Mouse (Mus musculus) intestine, postnatal 0 days (tissue): ENCODE results near the gene Notch2. TPM values are rescaled to one million over a fixed set of nuclear protein-coding genes. Genes with fewer than 3 reads are reported as not detected.
A peak's percentile ranks its signal among the peaks of the same experiment; 100 is the strongest.

Source experiments
- ATAC-seq: fragments of 200-750 bp; cut with Nextera tagmentation; 2 replicates; pipeline ENCODE4 v1.8.0; 2017; ENCODE audit warnings: mild to moderate bottlenecking, moderate TSS enrichment, moderate library complexity
- H3K27ac ChIP-seq: fragments of 300-500 bp; sonication (generic); 2 replicates; pipeline ENCODE4 v1.5.1; 2014; ENCODE audit warnings: mild to moderate bottlenecking, low read depth, low read length, moderate library complexity
- H3K27me3 ChIP-seq: fragments of 300-500 bp; sonication (generic); replicated peaks from 2 replicates; pipeline ENCODE4 v1.6.1; 2014; ENCODE audit warnings: low read length, mixed read lengths; ENCODE audit not compliant: control insufficient read depth, insufficient read depth
- H3K36me3 ChIP-seq: fragments of 300-500 bp; sonication (generic); 2 replicates; pipeline ENCODE4 v1.6.1; 2014; ENCODE audit warnings: mild to moderate bottlenecking, moderate library complexity; ENCODE audit not compliant: control insufficient read depth, insufficient read depth
- H3K4me1 ChIP-seq: fragments of 300-500 bp; sonication (generic); replicated peaks from 2 replicates; pipeline ENCODE4 v1.6.1; 2014; ENCODE audit warnings: antibody characterized with exemption, low read length, mixed read lengths; ENCODE audit not compliant: control insufficient read depth, insufficient read depth
- H3K4me2 ChIP-seq: fragments of 300-500 bp; sonication (generic); replicated peaks from 2 replicates; pipeline ENCODE4 v1.6.1; 2014; ENCODE audit warnings: low read depth, mild to moderate bottlenecking, moderate library complexity
- H3K4me3 ChIP-seq: fragments of 300-500 bp; sonication (generic); 2 replicates; pipeline ENCODE4 v1.5.1; 2014; ENCODE audit warnings: low read depth, low read length
- H3K9ac ChIP-seq: fragments of 300-500 bp; sonication (generic); 2 replicates; pipeline ENCODE4 v1.6.1; 2014; ENCODE audit warnings: mild to moderate bottlenecking, low read depth, low read length
- H3K9me3 ChIP-seq: fragments of 300-500 bp; sonication (generic); 2 replicates; pipeline ENCODE4 v1.6.1; 2016; ENCODE audit warnings: mixed run types; ENCODE audit not compliant: control insufficient read depth
- CTCF ChIP-seq: sonication (generic); IDR thresholded peaks from 2 replicates; pipeline ENCODE4 v1.5.1; 2016; ENCODE audit warnings: low read depth, mild to moderate bottlenecking, control low read depth, antibody characterized with exemption, moderate library complexity
- WGBS: fragments of 180-500 bp; shearing (Covaris S2); extraction: QIAGEN DNeasy Blood & Tissue Kit; methylation state at CpG from one replicate; pipeline ENCODE4 v1.1.7; 2014; 5-methylcytosine and 5-hydroxymethylcytosine counted together
- polyA plus RNA-seq: library from polyadenylated mRNA; unstranded; fragments of >200 nt; fragmentation: Nextera tagmentation; extraction: Ambion mirVana; gene quantifications from 2 replicates; pipeline ENCODE4 v1.2.1, GENCODE M21; 2015

Notch2 gene
- polyA plus RNA-seq, 1 experiment from 2014 or later, result 4.9 TPM

DNA sequence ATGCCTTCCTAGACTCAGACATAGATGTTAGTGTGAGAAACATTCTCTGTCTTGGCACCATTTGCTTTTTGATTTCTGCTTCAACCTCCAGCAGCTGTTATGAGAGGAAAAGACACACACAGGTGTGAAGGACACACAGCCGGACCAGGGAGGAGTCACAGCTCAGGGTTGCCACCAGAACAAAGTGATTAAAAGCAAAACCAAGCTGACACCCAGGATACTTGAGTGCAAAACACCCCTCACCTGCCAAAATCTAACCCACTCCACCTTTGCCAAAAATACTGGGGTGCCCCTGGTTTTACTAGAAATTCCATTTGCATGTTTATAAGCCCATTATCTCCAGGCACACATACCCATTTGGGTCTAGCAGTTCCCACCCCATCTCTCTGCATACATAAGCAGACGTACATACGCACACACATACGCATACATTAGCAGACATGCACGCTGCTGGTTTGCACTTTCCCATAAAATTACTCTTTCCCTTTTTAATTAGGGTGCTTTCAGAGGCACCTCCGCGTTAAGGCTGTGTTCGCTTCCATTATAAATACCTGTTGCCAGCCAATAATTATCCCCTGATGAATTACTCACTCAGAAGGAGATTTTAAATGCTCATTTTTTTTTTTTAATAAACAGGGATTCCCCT lies 7.2 kb upstream of the Notch2 start:
- Histone ChIP-seq H3K9me3 (no peaks in the 10 kb centered on the region), H3K4me3 (no peak overlapping the region), H3K4me2 (no peak overlapping the region), H3K4me1 (no peaks in the 10 kb centered on the region), H3K27ac (no peak overlapping the region), H3K9ac (no peak overlapping the region), H3K27me3 (no peaks in the 10 kb centered on the region), H3K36me3 (no peaks in the 10 kb centered on the region)
- TF ChIP-seq CTCF, result no peak
- ATAC-seq, result no peak
- WGBS, result 85% methylated on average over 8 of the region's 8 CpGs

DNA sequence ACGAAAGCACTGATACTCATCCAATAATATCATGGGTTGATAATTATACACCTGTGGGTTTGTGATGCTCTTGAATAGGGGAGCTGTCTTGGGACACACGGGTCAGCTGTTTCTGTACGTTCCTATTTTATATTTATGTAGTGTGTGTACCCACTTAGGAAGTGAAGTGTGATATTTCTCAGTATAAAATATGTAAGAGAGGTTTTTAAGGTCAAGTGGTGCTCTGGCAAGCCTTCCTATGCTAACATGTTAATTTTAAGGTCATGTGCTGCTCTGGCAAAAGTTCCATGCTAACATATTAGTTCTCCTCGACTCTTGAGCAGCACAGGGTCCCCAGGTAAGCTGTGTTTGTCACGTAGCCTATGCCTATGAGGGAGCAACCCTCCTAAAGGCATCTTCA lies 6.4 kb upstream of the Notch2 start:
- no peak for TF ChIP-seq CTCF
- Histone ChIP-seq H3K9ac (no peak overlapping the region), H3K36me3 (no peaks in the 10 kb centered on the region), H3K4me3 (no peak overlapping the region), H3K27ac (no peak overlapping the region), H3K4me1 (no peaks in the 10 kb centered on the region), H3K4me2 (no peak overlapping the region), H3K27me3 (no peaks in the 10 kb centered on the region), H3K9me3 (no peaks in the 10 kb centered on the region)
- no peak for ATAC-seq
- WGBS, result 70% methylated on average over 5 of the region's 5 CpGs

DNA sequence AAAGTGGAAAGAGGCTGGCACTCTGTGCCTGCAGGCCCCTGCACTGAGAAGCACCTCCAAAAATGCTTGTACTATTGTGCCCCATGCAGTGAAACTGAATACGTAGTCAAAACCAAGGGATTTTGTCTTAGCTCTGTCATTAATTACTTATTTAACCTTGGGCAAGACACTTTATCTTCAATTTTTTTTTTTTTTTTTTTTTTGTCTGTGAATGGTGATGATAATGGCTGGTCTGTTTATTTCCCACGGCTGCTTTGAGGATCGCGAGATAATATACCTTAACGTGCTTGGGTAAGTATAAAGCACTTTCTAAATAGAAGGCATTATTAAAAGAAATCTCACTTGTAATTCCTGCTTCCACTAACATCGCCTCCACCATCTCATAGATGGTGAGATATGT lies 5.2 kb upstream of the Notch2 start:
- WGBS, result 67% methylated on average over 6 of the region's 6 CpGs
- H3K9me3 ChIP-seq, result no peaks in the 10 kb centered on the region
- H3K4me3 ChIP-seq, result no peak overlapping the region
- TF ChIP-seq CTCF, result no peak
- no peak overlapping the region for H3K27ac ChIP-seq
- no peaks in the 10 kb centered on the region for H3K4me1 ChIP-seq
- no peak overlapping the region for H3K9ac ChIP-seq
- H3K36me3 ChIP-seq, result no peaks in the 10 kb centered on the region
- no peak for ATAC-seq
- no peaks in the 10 kb centered on the region for H3K27me3 ChIP-seq
- no peak overlapping the region for H3K4me2 ChIP-seq

DNA sequence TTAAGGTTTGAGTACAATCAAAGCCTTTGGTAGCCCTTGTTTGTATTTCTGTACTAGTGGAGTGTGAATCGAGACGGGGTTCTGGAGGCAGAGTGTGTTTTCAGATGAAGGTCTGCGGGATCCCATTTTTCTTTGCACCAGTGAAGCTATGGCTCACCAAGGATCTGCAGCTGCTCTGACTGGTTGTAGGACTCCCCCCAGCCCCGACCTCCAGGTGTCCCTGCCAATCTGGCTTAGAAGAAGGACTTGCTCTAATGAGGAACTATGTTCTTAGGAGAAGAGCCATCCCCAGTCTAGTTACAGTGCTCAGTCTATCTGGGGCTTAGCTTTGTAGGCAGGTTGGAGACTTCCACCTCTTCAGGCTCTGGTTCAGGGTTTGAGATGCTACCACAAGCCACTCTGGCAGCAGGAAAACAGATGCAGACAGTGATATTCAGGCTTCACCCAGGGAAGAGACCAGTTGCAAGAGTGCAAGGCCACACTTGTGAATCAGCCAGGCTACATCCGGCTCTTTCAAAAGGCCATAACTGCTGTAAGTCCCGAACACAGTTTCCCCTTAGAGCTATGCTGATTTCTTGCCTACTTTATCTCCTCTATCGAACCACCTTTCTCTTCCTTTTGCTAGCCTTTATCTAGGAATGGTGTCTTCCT lies 4.0 kb upstream of the Notch2 start:
- Histone ChIP-seq H3K27ac (no peak overlapping the region), H3K4me2 (no peak overlapping the region), H3K9me3 (no peaks in the 10 kb centered on the region), H3K36me3 (no peaks in the 10 kb centered on the region), H3K9ac (no peak overlapping the region), H3K4me3 (no peak overlapping the region), H3K4me1 (no peaks in the 10 kb centered on the region), H3K27me3 (no peaks in the 10 kb centered on the region)
- no peak for ATAC-seq
- WGBS, result 77% methylated on average over 7 of the region's 7 CpGs
- no peak for TF ChIP-seq CTCF

DNA sequence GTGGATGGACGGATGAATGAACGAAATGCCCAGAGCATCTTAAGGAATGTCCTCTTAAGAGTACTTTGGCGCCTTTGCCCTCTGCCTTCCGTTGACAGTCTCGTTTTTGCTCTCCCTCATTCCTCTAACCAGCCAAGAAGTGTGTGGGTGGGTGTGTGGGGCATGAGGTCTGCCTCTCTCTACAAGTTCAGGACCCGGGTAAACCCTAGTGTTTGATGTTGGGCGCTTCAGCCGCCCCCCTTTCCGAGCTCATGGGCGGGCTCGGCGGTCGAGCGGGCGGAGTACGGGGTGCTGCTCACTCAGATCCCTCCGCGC lies 284 bp upstream of the Notch2 start:
- peak; percentile 41 for ATAC-seq
- Histone ChIP-seq H3K9me3 (no peaks in the 10 kb centered on the region), H3K27me3 (no peaks in the 10 kb centered on the region), H3K36me3 (no peaks in the 10 kb centered on the region), H3K4me1 (peaks cover 6% of the 10 kb centered on the region; the same call in 1 of the 2 replicates), H3K4me3 (peak overlapping the region; percentile 68), H3K4me2 (peak overlapping the region; percentile 97), H3K9ac (peak overlapping the region; percentile 83), H3K27ac (no peak overlapping the region)
- no peak for TF ChIP-seq CTCF
- under 1% methylated on average over 18 of the region's 18 CpGs for WGBS

DNA sequence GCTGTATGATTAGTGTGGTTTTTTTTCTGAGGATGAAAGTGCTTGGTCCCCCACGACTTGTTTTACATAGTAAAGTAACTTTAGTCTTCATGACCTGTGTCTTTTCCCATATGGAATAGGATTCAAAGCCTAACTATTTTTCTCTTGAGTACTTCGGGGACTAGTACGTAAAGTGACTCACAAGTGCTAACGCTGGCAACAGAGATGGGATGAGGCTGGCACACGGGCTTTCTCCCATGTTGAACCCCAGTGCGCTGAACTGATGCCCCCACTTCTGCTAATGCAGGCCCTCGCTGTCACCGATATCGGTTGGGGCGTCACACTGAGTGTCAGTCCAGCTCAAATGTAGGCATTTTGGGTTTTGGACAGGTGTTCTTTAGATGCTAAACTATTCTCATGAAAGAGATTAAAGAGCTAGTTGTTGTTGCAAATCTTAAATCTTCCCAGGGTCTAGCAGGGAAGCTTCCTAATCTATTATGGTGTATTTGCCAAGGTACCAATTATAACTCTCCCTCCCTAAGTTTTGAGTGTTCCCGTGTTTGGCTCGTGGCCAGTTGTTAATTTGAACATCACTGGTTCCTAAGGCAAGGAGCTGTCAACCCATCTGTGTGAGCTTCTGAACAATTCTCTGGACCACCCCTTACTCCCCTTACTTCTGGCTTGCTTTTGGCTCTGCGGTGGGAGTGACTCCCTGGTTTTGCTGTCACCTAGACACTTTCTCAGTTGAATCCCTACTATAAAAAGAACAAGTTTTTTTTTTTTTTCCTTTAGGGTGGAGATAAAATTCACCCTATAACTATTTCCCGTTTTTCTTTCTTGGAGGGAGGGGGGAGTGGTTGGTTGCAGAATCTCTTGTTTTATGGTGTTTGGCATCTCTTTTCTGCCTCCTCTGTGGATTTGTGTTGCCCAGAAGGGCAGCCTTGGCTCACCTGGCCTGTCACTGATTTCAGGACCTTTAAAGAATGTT lies 2.2 kb downstream of the Notch2 start:
- H3K9ac ChIP-seq, result no peak overlapping the region
- peak overlapping the region; percentile 97 for H3K4me2 ChIP-seq
- H3K36me3 ChIP-seq, result 0 out of 2 replicates have a peak, but pooled peaks cover 7% of the 10 kb centered on the region
- H3K4me1 ChIP-seq, result peaks cover 6% of the 10 kb centered on the region; the same call in 1 of the 2 replicates
- no peak overlapping the region for H3K4me3 ChIP-seq
- no peaks in the 10 kb centered on the region for H3K27me3 ChIP-seq
- WGBS, result 70% methylated on average over 14 of the region's 14 CpGs
- no peak overlapping the region for H3K27ac ChIP-seq
- H3K9me3 ChIP-seq, result no peaks in the 10 kb centered on the region
- TF ChIP-seq CTCF, result no peak
- ATAC-seq, result no peak
